Mouse (Mus musculus) intestine, embryonic 16.5 days (tissue): ENCODE measurements around the gene Trabd2b. TPM values are rescaled to one million over a fixed set of nuclear protein-coding genes. Genes with fewer than 3 reads are reported as not detected.
A peak's percentile ranks its signal among the peaks of the same experiment; 100 is the strongest.

Experiments used
- ATAC-seq: fragments of 200-750 bp; cut with Nextera tagmentation; 2 replicates; pipeline ENCODE4 v1.8.0; 2017; ENCODE audit warnings: moderate TSS enrichment, moderate library complexity
- H3K27ac ChIP-seq: fragments of 300-500 bp; sonication (generic); 2 replicates; pipeline ENCODE4 v1.5.1; 2014; ENCODE audit warnings: mild to moderate bottlenecking, low read length
- H3K27me3 ChIP-seq: fragments of 300-500 bp; sonication (generic); replicated peaks from 2 replicates; pipeline ENCODE4 v1.6.1; 2014; ENCODE audit warnings: low read length, control low read depth, mixed read lengths; ENCODE audit not compliant: control insufficient read depth, insufficient read depth
- H3K36me3 ChIP-seq: fragments of 300-500 bp; sonication (generic); 2 replicates; pipeline ENCODE4 v1.6.1; 2014; ENCODE audit warnings: low read length, control low read depth; ENCODE audit not compliant: control insufficient read depth, insufficient read depth
- H3K4me1 ChIP-seq: fragments of 300-500 bp; sonication (generic); 2 replicates; pipeline ENCODE4 v1.6.1; 2014; ENCODE audit warnings: low read length, control low read depth, mixed read lengths; ENCODE audit not compliant: control insufficient read depth, insufficient read depth
- H3K4me2 ChIP-seq: fragments of 300-500 bp; sonication (generic); 2 replicates; pipeline ENCODE4 v1.6.1; 2014; ENCODE audit warnings: low read depth, low read length, control low read depth
- H3K4me3 ChIP-seq: fragments of 300-500 bp; sonication (generic); 2 replicates; pipeline ENCODE4 v1.5.1; 2014; ENCODE audit warnings: mild to moderate bottlenecking, low read length
- H3K9ac ChIP-seq: fragments of 300-500 bp; sonication (generic); 2 replicates; pipeline ENCODE4 v1.6.1; 2014; ENCODE audit warnings: low read depth, low read length
- H3K9me3 ChIP-seq: fragments of 300-500 bp; sonication (generic); 2 replicates; pipeline ENCODE4 v1.6.1; 2016; ENCODE audit warnings: low read length, control low read depth; ENCODE audit not compliant: control insufficient read depth
- WGBS: fragments of 180-500 bp; shearing (Covaris S2); extraction: QIAGEN DNeasy Blood & Tissue Kit; methylation state at CpG from one replicate; pipeline ENCODE4 v1.1.7; 2014; 5-methylcytosine and 5-hydroxymethylcytosine counted together
- polyA plus RNA-seq: library from polyadenylated mRNA; unstranded; fragments of >200 nt; fragmentation: Nextera tagmentation; extraction: Ambion mirVana; gene quantifications from 2 replicates; pipeline ENCODE4 v1.2.1, GENCODE M21; 2015

The Trabd2b gene
- 0.37 and 0.40 TPM in 2 replicates for polyA plus RNA-seq

DNA sequence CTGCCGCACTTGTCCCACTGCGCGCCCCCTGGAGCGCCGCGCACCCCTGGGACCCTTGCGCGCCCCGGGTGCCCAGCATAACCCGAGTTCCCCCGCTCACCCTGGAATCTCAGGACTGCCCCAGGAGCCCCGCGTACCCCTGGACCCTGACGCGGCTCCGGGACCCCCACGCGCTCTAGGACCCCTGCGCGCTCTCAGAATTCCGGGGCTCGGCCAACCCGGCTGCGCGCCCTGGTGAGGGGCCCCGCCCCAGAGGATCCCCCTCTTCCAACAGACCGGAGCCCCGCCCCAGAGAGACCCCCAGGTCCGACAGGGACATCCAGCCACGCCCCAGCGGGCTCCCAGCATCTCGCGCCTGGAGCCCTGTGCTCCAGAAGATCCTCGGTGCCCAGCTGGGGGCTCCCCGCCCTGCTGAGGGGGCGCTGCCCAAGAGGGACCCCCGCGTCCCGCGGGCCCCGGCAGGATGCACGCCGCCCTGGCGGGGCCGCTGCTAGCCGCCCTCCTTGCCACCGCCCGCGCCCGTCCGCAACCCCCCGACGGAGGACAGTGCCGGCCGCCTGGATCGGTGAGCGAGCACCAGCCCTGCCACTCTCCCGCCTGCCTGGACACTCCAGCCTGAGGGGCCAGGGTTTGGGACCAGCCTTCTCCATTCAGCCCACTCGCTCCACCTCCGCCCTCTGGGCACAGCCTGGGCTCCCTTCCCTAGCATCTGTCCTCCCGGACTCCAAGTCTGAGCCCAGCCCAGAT lies at the start of gene Trabd2b:
Gene Trabd2b, plus strand, starts transcription at position 370 of the 747 bp plus-strand sequence.
- Histone ChIP-seq H3K27ac (peak within 1 kb of the TSS; percentile 76), H3K4me3 (peak within 1 kb of the TSS; percentile 77), H3K4me1 (0 out of 2 replicates have a peak, but pooled peaks cover 4% of the 10 kb centered on the region), H3K36me3 (no peaks in the 10 kb centered on the region), H3K27me3 (peaks cover 7% of the 10 kb centered on the region; the same call in 1 of the 2 replicates), H3K9me3 (no peaks in the 10 kb centered on the region), H3K4me2 (peak within 1 kb of the TSS; percentile 91), H3K9ac (peak within 1 kb of the TSS; percentile 80)
- under 1% methylated on average over 58 of the region's 61 CpGs for WGBS
- peak; percentile 64 for ATAC-seq

- Histone ChIP-seq H3K9ac (no peak overlapping the region), H3K4me2 (no peak overlapping the region), H3K27me3 (no peaks in the 10 kb centered on the region), H3K36me3 (no peaks in the 10 kb centered on the region), H3K27ac (no peak overlapping the region), H3K4me1 (no peaks in the 10 kb centered on the region), H3K4me3 (no peak overlapping the region), H3K9me3 (no peaks in the 10 kb centered on the region)
- ATAC-seq = peak; percentile 42; the same call in 1 of the 2 replicates
- WGBS = 31% methylated on average over 4 of the region's 4 CpGs
These were observed 49.1 kb upstream of the Trabd2b start for GRCm38 (mm10) chr4:114357420-114357819.

DNA sequence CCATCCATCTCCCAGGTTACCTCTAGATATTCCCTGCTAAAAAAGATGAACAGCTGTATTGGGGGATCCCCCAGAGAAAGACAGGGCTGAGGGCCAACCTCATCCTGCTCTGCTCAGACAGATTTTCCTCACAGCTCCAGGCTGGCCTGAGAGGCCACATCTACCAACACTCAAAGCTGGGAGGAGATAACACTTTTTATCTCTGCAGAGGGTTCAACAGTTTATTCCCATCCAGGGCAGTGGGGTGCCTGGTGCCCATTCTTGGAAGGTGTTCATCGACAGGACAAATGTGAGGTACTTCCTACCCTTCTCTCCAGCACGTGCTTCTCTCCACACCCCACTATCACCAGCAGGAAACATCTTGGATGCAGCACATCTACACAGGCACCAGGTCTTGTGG lies 47.6 kb upstream of the Trabd2b start:
- no peaks in the 10 kb centered on the region for H3K4me1 ChIP-seq
- H3K27me3 ChIP-seq = no peaks in the 10 kb centered on the region
- no peaks in the 10 kb centered on the region for H3K9me3 ChIP-seq
- 75% methylated on average over 2 of the region's 2 CpGs for WGBS
- no peak overlapping the region for H3K4me3 ChIP-seq
- no peak overlapping the region for H3K27ac ChIP-seq
- no peaks in the 10 kb centered on the region for H3K36me3 ChIP-seq
- no peak for ATAC-seq
- no peak overlapping the region for H3K4me2 ChIP-seq
- H3K9ac ChIP-seq = no peak overlapping the region

GRCm38 (mm10) chr4:114359818-114360217 lies 46.7 kb upstream of the Trabd2b start:
- Histone ChIP-seq H3K9me3 (no peaks in the 10 kb centered on the region), H3K9ac (no peak overlapping the region), H3K27ac (no peak overlapping the region), H3K4me1 (no peaks in the 10 kb centered on the region), H3K4me2 (no peak overlapping the region), H3K27me3 (no peaks in the 10 kb centered on the region), H3K4me3 (no peak overlapping the region), H3K36me3 (no peaks in the 10 kb centered on the region)
- 87% methylated on average over 1 of the region's 1 CpGs for WGBS
- no peak for ATAC-seq

DNA sequence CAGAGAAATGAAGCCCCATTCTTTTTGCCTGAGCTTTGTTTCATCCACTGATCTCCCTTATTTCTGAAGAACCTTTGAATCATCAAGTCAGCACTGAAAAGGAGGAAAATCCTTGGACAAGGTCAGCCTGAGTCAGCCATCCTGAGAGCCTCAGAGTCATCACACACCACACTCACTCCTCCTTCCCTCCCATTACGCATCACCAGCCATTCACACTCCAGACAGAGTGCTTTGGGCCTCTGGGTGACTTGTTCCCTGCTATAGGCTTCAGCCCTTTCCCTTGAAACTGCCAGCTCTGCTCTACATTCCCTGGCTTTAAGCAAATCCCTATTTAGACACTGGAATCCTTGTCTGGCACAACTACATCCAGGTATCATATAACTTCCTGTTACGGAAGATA lies 45.2 kb upstream of the Trabd2b start:
- H3K9me3 ChIP-seq = no peaks in the 10 kb centered on the region
- no peaks in the 10 kb centered on the region for H3K4me1 ChIP-seq
- no peaks in the 10 kb centered on the region for H3K27me3 ChIP-seq
- no peak overlapping the region for H3K4me2 ChIP-seq
- no peak overlapping the region for H3K27ac ChIP-seq
- no peak overlapping the region for H3K9ac ChIP-seq
- WGBS = 89% methylated on average over 2 of the region's 2 CpGs
- no peak for ATAC-seq
- H3K36me3 ChIP-seq = no peaks in the 10 kb centered on the region
- H3K4me3 ChIP-seq = no peak overlapping the region

GRCm38 (mm10) chr4:114365000-114365399 lies 41.5 kb upstream of the Trabd2b start:
- no peak overlapping the region for H3K4me3 ChIP-seq
- WGBS = 72% methylated on average over 4 of the region's 4 CpGs

GRCm38 (mm10) chr4:114365595-114365994 lies 40.9 kb upstream of the Trabd2b start:
- no peak overlapping the region for H3K27ac ChIP-seq
- ATAC-seq = no peak
- no peaks in the 10 kb centered on the region for H3K9me3 ChIP-seq
- H3K27me3 ChIP-seq = no peaks in the 10 kb centered on the region; the same call in 1 of the 2 replicates
- H3K36me3 ChIP-seq = no peaks in the 10 kb centered on the region
- H3K4me2 ChIP-seq = no peak overlapping the region
- no peak overlapping the region for H3K4me3 ChIP-seq
- no peak overlapping the region for H3K9ac ChIP-seq
- 0 out of 2 replicates have a peak, but pooled peaks cover 6% of the 10 kb centered on the region for H3K4me1 ChIP-seq

More at GRCm38 (mm10) chr4:114365000-114365399, 41.5 kb upstream of the Trabd2b start:
- Histone ChIP-seq H3K9ac (no peak overlapping the region), H3K4me2 (no peak overlapping the region), H3K27me3 (no peaks in the 10 kb centered on the region; the same call in 1 of the 2 replicates), H3K4me1 (0 out of 2 replicates have a peak, but pooled peaks cover 6% of the 10 kb centered on the region), H3K9me3 (no peaks in the 10 kb centered on the region), H3K27ac (no peak overlapping the region), H3K36me3 (no peaks in the 10 kb centered on the region)
- no peak for ATAC-seq

DNA sequence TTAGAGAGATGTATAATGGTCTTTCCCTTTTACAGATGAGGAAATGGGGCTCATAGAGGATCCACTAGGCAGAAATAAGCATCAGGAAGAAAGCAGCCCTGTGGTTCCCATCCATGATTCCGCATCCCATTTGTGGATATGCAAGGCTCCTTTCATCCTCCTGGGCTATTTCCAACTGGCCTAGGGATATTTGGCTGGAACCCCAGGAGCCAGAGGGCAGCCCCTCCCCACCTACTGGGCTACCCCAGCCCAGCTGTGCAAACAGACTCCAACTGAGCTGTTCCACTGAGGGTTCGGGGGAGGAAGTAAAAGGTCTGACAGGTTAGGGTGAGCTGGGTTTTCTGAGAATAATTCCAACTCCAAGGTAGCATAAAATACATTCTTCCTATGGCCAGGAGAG lies 39.5 kb upstream of the Trabd2b start:
- no peaks in the 10 kb centered on the region; the same call in 1 of the 2 replicates for H3K27me3 ChIP-seq
- H3K36me3 ChIP-seq = no peaks in the 10 kb centered on the region
- no peak overlapping the region for H3K9ac ChIP-seq
- H3K4me3 ChIP-seq = no peak overlapping the region
- H3K9me3 ChIP-seq = no peaks in the 10 kb centered on the region
- no peak for ATAC-seq
- WGBS = 87% methylated on average over 2 of the region's 2 CpGs
- no peak overlapping the region for H3K27ac ChIP-seq
- H3K4me1 ChIP-seq = 0 out of 2 replicates have a peak, but pooled peaks cover 6% of the 10 kb centered on the region
- no peak overlapping the region for H3K4me2 ChIP-seq

DNA sequence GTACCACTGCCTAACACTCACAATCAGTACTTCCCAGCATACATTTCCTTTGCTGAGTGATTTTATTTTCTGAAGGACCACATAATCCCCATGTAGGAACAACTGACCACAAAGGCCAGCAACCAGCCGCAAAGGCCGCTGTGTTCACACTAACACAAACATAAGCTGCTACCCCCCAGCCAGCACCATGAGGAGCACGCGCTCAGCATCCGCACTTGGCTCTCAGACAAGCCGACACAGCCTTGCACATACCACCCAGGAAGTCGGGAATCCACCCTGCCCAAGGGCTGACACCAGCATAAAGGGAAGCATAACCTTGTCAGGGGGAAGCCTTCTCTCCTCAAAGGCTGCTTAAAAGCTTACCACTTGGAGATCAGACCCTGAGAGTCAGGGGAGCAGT lies 38.7 kb upstream of the Trabd2b start:
- no peaks in the 10 kb centered on the region for H3K36me3 ChIP-seq
- no peak overlapping the region for H3K27ac ChIP-seq
- 48% methylated on average over 7 of the region's 7 CpGs for WGBS
- peak; percentile 55 for ATAC-seq
- 0 out of 2 replicates have a peak, but pooled peaks cover 6% of the 10 kb centered on the region for H3K4me1 ChIP-seq
- no peaks in the 10 kb centered on the region; the same call in 1 of the 2 replicates for H3K27me3 ChIP-seq
- H3K4me3 ChIP-seq = no peak overlapping the region
- H3K9me3 ChIP-seq = no peaks in the 10 kb centered on the region
- H3K9ac ChIP-seq = no peak overlapping the region
- H3K4me2 ChIP-seq = no peak overlapping the region
